Mouse (Mus musculus): Measurements from ENCODE around the gene A930018P22Rik.

DNA sequence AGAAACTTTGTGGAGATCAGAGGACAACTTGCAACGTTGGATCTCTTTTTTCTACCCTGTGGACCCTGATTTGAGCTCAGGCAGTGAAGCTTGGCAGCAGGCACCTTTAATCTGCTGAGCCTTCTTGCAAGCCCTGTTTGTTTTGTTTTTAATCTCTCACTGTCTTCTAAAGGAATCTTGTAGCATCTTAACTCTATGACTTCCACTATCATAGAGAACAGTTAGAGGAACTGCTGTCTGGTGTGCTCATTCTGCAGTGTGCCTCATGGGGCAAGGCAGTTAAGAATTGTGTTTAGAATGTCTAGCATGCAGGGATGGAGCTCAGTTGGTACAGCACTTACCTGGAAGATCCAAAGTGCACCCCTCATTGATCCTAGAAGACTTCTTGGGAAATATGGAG, 22.6 kb upstream of the A930018P22Rik start:
- no peak for TF ChIP-seq GATA2 (IDR thresholded peaks at IDR 0.05; ENCODE audit: borderline replicate concordance, low read depth, low read length)
- no peak for TF ChIP-seq CTCF (IDR thresholded peaks at IDR 0.05; ENCODE audit: low read depth, low read length)
- TF ChIP-seq GATA1 (IDR thresholded peaks at IDR 0.05; ENCODE audit: borderline replicate concordance, low read length), result no peak
- no peak for TF ChIP-seq POLR2AphosphoS5 (IDR thresholded peaks at IDR 0.05; ENCODE audit: insufficient replicate concordance, low read depth, low read length)
- TF ChIP-seq TAL1 (conservative IDR thresholded peaks at IDR 0.05; ENCODE audit: low read depth, low read length), result no peak

Data from G1E (cell line).